8 mouse cellular contexts compared by ENCODE assay signal in genomic region chr14:54605752-54606321, GRCm38 (mm10). TPM values are rescaled to one million over a fixed set of nuclear protein-coding genes. Genes with fewer than 3 reads are reported as not detected.
A peak's percentile ranks its signal among the peaks of the same experiment; 100 is the strongest.
DNase-seq lines count a peak whose midpoint lies in the region; ATAC-seq and TF ChIP-seq lines count a peak whose summit lies in the region.

Gene 4931414P19Rik (minus strand): TSS chr14:54605993.

- peak; percentile 87 for DNase-seq in forebrain, embryonic 11.5 days (ENCODE audit: low spot score)
- DNase-seq in kidney, postnatal 36 days = peak; percentile 86 to 95
- peak; percentile 77 for DNase-seq in lung, adult 2 months
- peak; percentile 88 for DNase-seq in testis, postnatal 14 days (ENCODE audit: low spot score)

- peak within 1 kb of the TSS; percentile 58 for H3K4me2 ChIP-seq in forebrain, embryonic 11.5 days (ENCODE audit: low read depth, low read length, severe bottlenecking)
- peak within 1 kb of the TSS; percentile 77 for H3K4me2 ChIP-seq in heart, embryonic 16.5 days (ENCODE audit: low read depth, low read length)

- H3K4me1 ChIP-seq in brown adipose tissue, adult 24 weeks (ENCODE audit: control insufficient read depth, insufficient read depth, insufficient read length, low read length) = 0 out of 2 replicates have a peak, but pooled peaks cover 2% of the 10 kb centered on the region
- H3K4me1 ChIP-seq in forebrain, embryonic 11.5 days (replicated peaks; ENCODE audit: control insufficient read depth, insufficient read depth, low read length) = peaks cover 2% of the 10 kb centered on the region; the same call in 1 of the 2 replicates
- H3K4me1 ChIP-seq in heart, embryonic 16.5 days (ENCODE audit: control insufficient read depth, insufficient read depth, low read length) = peaks cover 6% of the 10 kb centered on the region
- peaks cover 3% of the 10 kb centered on the region; the same call in 1 of the 2 replicates for H3K4me1 ChIP-seq in lung, adult 2 months (ENCODE audit: control insufficient read depth, insufficient read depth, low read length)
- H3K4me1 ChIP-seq in olfactory bulb, adult 2 months (ENCODE audit: control insufficient read depth, insufficient read depth, low read length) = peaks cover 8% of the 10 kb centered on the region

- no peak for TF ChIP-seq CTCF in lung, adult 2 months (IDR thresholded peaks at IDR 0.05; ENCODE audit: insufficient read depth, low read length)
- no peak for TF ChIP-seq CTCF in olfactory bulb, adult 2 months (IDR thresholded peaks at IDR 0.05; ENCODE audit: insufficient read depth, low read depth, low read length)

- whole genome bisulfite sequencing in forebrain, embryonic 11.5 days = 1% methylated on average over 39 of the region's 39 CpGs
- 0% methylated on average over 35 of the region's 39 CpGs for WGBS in heart, embryonic 16.5 days
- 0% methylated on average over 39 of the region's 39 CpGs for WGBS in lung, adult 2 months
- under 1% methylated on average over 39 of the region's 39 CpGs for WGBS in olfactory bulb, adult 2 months

- H3K36me3 ChIP-seq in forebrain, embryonic 11.5 days (ENCODE audit: control insufficient read depth, insufficient read depth, low read length) = no peaks in the 10 kb centered on the region
- no peaks in the 10 kb centered on the region for H3K36me3 ChIP-seq in heart, embryonic 16.5 days (ENCODE audit: control insufficient read depth, insufficient read depth)

- peak within 1 kb of the TSS; percentile 62 for H3K9ac ChIP-seq in forebrain, embryonic 11.5 days (ENCODE audit: low read length)
- H3K9ac ChIP-seq in heart, embryonic 16.5 days (ENCODE audit: low read length) = peak within 1 kb of the TSS; percentile 79

- ATAC-seq in CD4-positive, CD25-positive, alpha-beta regulatory T cell, adult 4 months = peak; percentile 39
- ATAC-seq in forebrain, embryonic 11.5 days (replicated peaks; ENCODE audit: low FRiP score) = peak; percentile 37
- ATAC-seq in heart, embryonic 16.5 days (replicated peaks; ENCODE audit: extremely low read depth, insufficient read depth, low FRiP score) = peak; percentile 49

- H3K27me3 ChIP-seq in forebrain, embryonic 11.5 days (ENCODE audit: control insufficient read depth, insufficient read depth, low read length) = no peaks in the 10 kb centered on the region
- no peaks in the 10 kb centered on the region for H3K27me3 ChIP-seq in heart, embryonic 16.5 days (ENCODE audit: control insufficient read depth, insufficient read depth, low read length)

- peak within 1 kb of the TSS; percentile 87 for H3K4me3 ChIP-seq in brown adipose tissue, adult 24 weeks (ENCODE audit: insufficient read depth, low read depth, low read length)
- H3K4me3 ChIP-seq in forebrain, embryonic 11.5 days (ENCODE audit: low read depth, low read length) = peak within 1 kb of the TSS; percentile 44
- H3K4me3 ChIP-seq in heart, embryonic 16.5 days (ENCODE audit: low read length) = peak within 1 kb of the TSS; percentile 54
- H3K4me3 ChIP-seq in lung, adult 2 months (replicated peaks; ENCODE audit: extremely low read depth, low read depth, low read length) = peak within 1 kb of the TSS; percentile 98
- H3K4me3 ChIP-seq in olfactory bulb, adult 2 months (ENCODE audit: insufficient read depth, low read depth, low read length) = peak within 1 kb of the TSS; percentile 57

- peak; percentile 54; the same call in 1 of the 2 replicates for TF ChIP-seq POLR2A in lung, adult 2 months (IDR thresholded peaks at IDR 0.05; ENCODE audit: borderline replicate concordance, extremely low read depth, low read depth, low read length)
- TF ChIP-seq POLR2A in olfactory bulb, adult 2 months (IDR thresholded peaks at IDR 0.05; ENCODE audit: insufficient read depth, low read depth, low read length) = peak; percentile 44; the same call in 1 of the 2 replicates

- H3K27ac ChIP-seq in brown adipose tissue, adult 24 weeks (replicated peaks; ENCODE audit: low read depth, low read length) = peak within 1 kb of the TSS; percentile 64
- H3K27ac ChIP-seq in forebrain, embryonic 11.5 days (ENCODE audit: low read depth, low read length) = peak within 1 kb of the TSS; percentile 55
- H3K27ac ChIP-seq in heart, embryonic 16.5 days (ENCODE audit: low read length) = peak within 1 kb of the TSS; percentile 84
- peak within 1 kb of the TSS; percentile 87 for H3K27ac ChIP-seq in olfactory bulb, adult 2 months (ENCODE audit: insufficient read depth, low read depth, low read length)

- no peaks in the 10 kb centered on the region for H3K9me3 ChIP-seq in forebrain, embryonic 11.5 days (ENCODE audit: control insufficient read depth, low read length)
- H3K9me3 ChIP-seq in heart, embryonic 16.5 days (replicated peaks; ENCODE audit: control insufficient read depth, low read length) = no peaks in the 10 kb centered on the region

RNA-seq across cellular contexts. Expression of gene 4931414P19Rik, which starts in this region (rescaled TPM):
- polyA plus RNA-seq in CD4-positive, CD25-positive, alpha-beta regulatory T cell, adult 4 months (2017; shearing (Covaris generic)) = 1 to 10 TPM; 3.7 to 6.9 TPM
- polyA plus RNA-seq in brown adipose tissue, adult 24 weeks (2012; ENCODE audit: insufficient read depth, insufficient read length, missing spikeins) = 2.6 and 5.2 TPM in 2 replicates
- 9.6 and 9.9 TPM in 2 replicates for polyA plus RNA-seq in forebrain, embryonic 11.5 days (2014; fragmentation: Nextera tagmentation; extraction: Ambion mirVana)
- 6.7 and 7.8 TPM in 2 replicates for polyA plus RNA-seq in heart, embryonic 16.5 days (2015; fragmentation: Nextera tagmentation; extraction: Ambion mirVana)
- polyA plus RNA-seq in lung, adult 2 months (2012; rRNA removed) = 6.5 and 7.3 TPM in 2 replicates
- polyA plus RNA-seq in olfactory bulb, adult 2 months (2012; ENCODE audit: insufficient read depth, insufficient read length, low replicate concordance, missing spikeins) = not detected in 2 replicates

Comparison
In these comparisons a context has a peak if more than half of its experiments do, and no peak if none do; other contexts are left out.
1. Peak in every context shown above with its lines: DNase-seq, ATAC-seq, H3K4me3 ChIP-seq and H3K27ac ChIP-seq.
2. H3K4me3 ChIP-seq: peak in every context shown above with its lines; median percentile 98 in lung, adult 2 months; 87 in brown adipose tissue, adult 24 weeks; 57 in olfactory bulb, adult 2 months; 54 in heart, embryonic 16.5 days; 44 in forebrain, embryonic 11.5 days.